Mouse (Mus musculus) MEL (cell line): ENCODE measurements around the gene Cdc42. TPM values are rescaled to one million over a fixed set of nuclear protein-coding genes. Genes with fewer than 3 reads are reported as not detected.

Experiments used
- DNase-seq: peaks from one replicate; pipeline ENCODE4 v3.0.0; 2011; ENCODE audit warnings: low read depth, low spot score
- H3K27ac ChIP-seq: 2 replicates; pipeline ENCODE4 v1.5.1; 2012; ENCODE audit warnings: low read depth, mild to moderate bottlenecking, control low read depth, low read length, moderate library complexity; ENCODE audit not compliant: control insufficient read depth
- H3K27me3 ChIP-seq, 2 experiments: fragments of 150-350 bp in 1 of 2; sonication (generic) in 1 of 2; 2 replicates each; pipeline ENCODE4 v1.6.1; 2012; ENCODE audit warnings: low read length in 2 of 2, mild to moderate bottlenecking in 2 of 2, improper control_type of control experiment in 1 of 2, moderate library complexity in 1 of 2; ENCODE audit not compliant: insufficient read depth in 2 of 2, control insufficient read depth in 1 of 2
- H3K36me3 ChIP-seq, 2 experiments: 2 replicates each; pipeline ENCODE4 v1.6.1; 2012 to 2014; ENCODE audit warnings: low read length in 2 of 2, improper control_type of control experiment in 1 of 2, inconsistent platforms in 1 of 2, mild to moderate bottlenecking in 1 of 2; ENCODE audit not compliant: insufficient read depth in 2 of 2, control insufficient read depth in 1 of 2
- H3K4me1 ChIP-seq, 2 experiments: fragments of 150-350 bp in 1 of 2; sonication (generic) in 1 of 2; 2 replicates each; pipeline ENCODE4 v1.6.1; 2012; ENCODE audit warnings: low read length in 2 of 2, improper control_type of control experiment in 1 of 2, mild to moderate bottlenecking in 1 of 2; ENCODE audit not compliant: insufficient read depth in 2 of 2, control insufficient read depth in 1 of 2
- H3K4me3 ChIP-seq, 2 experiments: fragments of 150-350 bp in 1 of 2; sonication (generic) in 1 of 2; 2 replicates each; pipeline ENCODE4 v1.5.1; 2012; ENCODE audit warnings: low read depth in 2 of 2, low read length in 2 of 2, mild to moderate bottlenecking in 2 of 2, moderate library complexity in 2 of 2, control low read depth in 1 of 2, improper control_type of control experiment in 1 of 2; ENCODE audit not compliant: control insufficient read depth in 1 of 2, insufficient read depth in 1 of 2
- H3K79me2 ChIP-seq: 2 replicates; pipeline ENCODE4 v1.6.1; 2012; ENCODE audit warnings: mild to moderate bottlenecking, low read length, moderate library complexity; ENCODE audit not compliant: control insufficient read depth, poor library complexity, insufficient read depth
- H3K9ac ChIP-seq: 2 replicates; pipeline ENCODE4 v1.6.1; 2012; ENCODE audit warnings: low read depth, mild to moderate bottlenecking, control low read depth, low read length, moderate library complexity; ENCODE audit not compliant: control insufficient read depth, poor library complexity, severe bottlenecking
- H3K9me3 ChIP-seq: fragments of 150-350 bp; sonication (generic); replicated peaks from 2 replicates; pipeline ENCODE4 v1.6.1; 2012; ENCODE audit warnings: mild to moderate bottlenecking, low read length, improper control_type of control experiment, moderate library complexity; ENCODE audit not compliant: insufficient read depth
- BHLHE40 ChIP-seq: IDR thresholded peaks from 2 replicates; pipeline ENCODE4 v1.6.1; 2012; ENCODE audit warnings: low read depth, mild to moderate bottlenecking, inconsistent platforms, low read length, improper control_type of control experiment, borderline replicate concordance
- CHD1 ChIP-seq: IDR thresholded peaks from 2 replicates; pipeline ENCODE4 v1.6.1; 2012; ENCODE audit warnings: low read depth, mild to moderate bottlenecking, inconsistent platforms, low read length, improper control_type of control experiment
- E2F4 ChIP-seq: IDR thresholded peaks from 2 replicates; pipeline ENCODE4 v1.6.1; 2011; ENCODE audit warnings: low read depth, low read length, improper control_type of control experiment, borderline replicate concordance
- ELF1 ChIP-seq: IDR thresholded peaks from 2 replicates; pipeline ENCODE4 v1.6.1; 2014; ENCODE audit warnings: low read depth, mild to moderate bottlenecking, inconsistent platforms, low read length, improper control_type of control experiment, moderate library complexity
- EP300 ChIP-seq, 2 experiments: IDR thresholded peaks; 2 replicates each; pipeline ENCODE4 v1.6.1; 2011; ENCODE audit warnings: improper control_type of control experiment in 2 of 2, low read length in 2 of 2, low read depth in 1 of 2, mild to moderate bottlenecking in 1 of 2
- ETS1 ChIP-seq: IDR thresholded peaks from 2 replicates; pipeline ENCODE4 v1.6.1; 2012; ENCODE audit warnings: low read depth, mild to moderate bottlenecking, inconsistent platforms, low read length, improper control_type of control experiment, moderate library complexity
- GATA1 ChIP-seq: IDR thresholded peaks from 2 replicates; pipeline ENCODE4 v1.6.1; 2011; ENCODE audit warnings: low read depth, low read length, improper control_type of control experiment
- HCFC1 ChIP-seq: IDR thresholded peaks from 2 replicates; pipeline ENCODE4 v1.6.1; 2012; ENCODE audit warnings: low read depth, mild to moderate bottlenecking, inconsistent platforms, low read length, improper control_type of control experiment, moderate library complexity
- JUND ChIP-seq: IDR thresholded peaks from 2 replicates; pipeline ENCODE4 v1.6.1; 2011; ENCODE audit warnings: low read depth, mild to moderate bottlenecking, improper control_type of control experiment, low read length
- MAX ChIP-seq: IDR thresholded peaks from 2 replicates; pipeline ENCODE4 v1.6.1; 2011; ENCODE audit warnings: low read length, improper control_type of control experiment
- MAZ ChIP-seq: IDR thresholded peaks from 2 replicates; pipeline ENCODE4 v1.6.1; 2012; ENCODE audit warnings: low read depth, mild to moderate bottlenecking, inconsistent platforms, low read length, improper control_type of control experiment
- MYB ChIP-seq: IDR thresholded peaks from 2 replicates; pipeline ENCODE4 v1.6.1; 2011; ENCODE audit warnings: mild to moderate bottlenecking, low read depth, low read length, improper control_type of control experiment
- MYC ChIP-seq: IDR thresholded peaks from 2 replicates; pipeline ENCODE4 v1.6.1; 2011; ENCODE audit warnings: low read depth, mild to moderate bottlenecking, low read length, improper control_type of control experiment, moderate library complexity
- NELFE ChIP-seq: IDR thresholded peaks from 2 replicates; pipeline ENCODE4 v1.6.1; 2011; ENCODE audit warnings: low read depth, low read length, improper control_type of control experiment
- NRF1 ChIP-seq: IDR thresholded peaks from 2 replicates; pipeline ENCODE4 v1.6.1; 2014; ENCODE audit warnings: low read depth, mild to moderate bottlenecking, inconsistent platforms, low read length, improper control_type of control experiment, moderate library complexity; ENCODE audit not compliant: poor library complexity, insufficient read depth, severe bottlenecking
- POLR2A ChIP-seq, 2 experiments: IDR thresholded peaks; 2 replicates each; pipeline ENCODE4 v1.6.1; 2011 to 2012; ENCODE audit warnings: low read length in 2 of 2, mild to moderate bottlenecking in 2 of 2, control low read depth in 1 of 2, improper control_type of control experiment in 1 of 2, low read depth in 1 of 2, moderate library complexity in 1 of 2; ENCODE audit not compliant: control insufficient read depth in 1 of 2, insufficient read depth in 1 of 2, poor library complexity in 1 of 2
- POLR2AphosphoS2 ChIP-seq: IDR thresholded peaks from 2 replicates; pipeline ENCODE4 v1.6.1; 2011; ENCODE audit warnings: low read length, improper control_type of control experiment
- POLR2AphosphoS5 ChIP-seq: IDR thresholded peaks from 2 replicates; pipeline ENCODE4 v1.6.1; 2012; ENCODE audit warnings: low read depth, borderline replicate concordance, mild to moderate bottlenecking, inconsistent platforms, low read length, moderate library complexity, mixed read lengths
- RCOR1 ChIP-seq: IDR thresholded peaks from 2 replicates; pipeline ENCODE4 v1.6.1; 2012; ENCODE audit warnings: low read depth, mild to moderate bottlenecking, inconsistent platforms, low read length, improper control_type of control experiment
- SMC3 ChIP-seq: IDR thresholded peaks from 2 replicates; pipeline ENCODE4 v1.6.1; 2011; ENCODE audit warnings: low read depth, low read length, improper control_type of control experiment
- TCF12 ChIP-seq: IDR thresholded peaks from 2 replicates; pipeline ENCODE4 v1.6.1; 2014; ENCODE audit warnings: low read depth, mild to moderate bottlenecking, inconsistent platforms, low read length, improper control_type of control experiment, moderate library complexity
- USF2 ChIP-seq, 2 experiments: IDR thresholded peaks; 2 replicates each; pipeline ENCODE4 v1.6.1; 2011 to 2012; ENCODE audit warnings: improper control_type of control experiment in 2 of 2, low read length in 2 of 2, borderline replicate concordance in 1 of 2, inconsistent platforms in 1 of 2, low read depth in 1 of 2, mild to moderate bottlenecking in 1 of 2; ENCODE audit not compliant: insufficient read depth in 1 of 2
- ZC3H11A ChIP-seq: IDR thresholded peaks from 2 replicates; pipeline ENCODE4 v1.6.1; 2012; ENCODE audit warnings: low read depth, mild to moderate bottlenecking, inconsistent platforms, low read length, improper control_type of control experiment
- ZKSCAN1 ChIP-seq: IDR thresholded peaks from 2 replicates; pipeline ENCODE4 v1.6.1; 2012; ENCODE audit warnings: low read depth, mild to moderate bottlenecking, inconsistent platforms, low read length, improper control_type of control experiment, moderate library complexity
- ZMIZ1 ChIP-seq: IDR thresholded peaks from 2 replicates; pipeline ENCODE4 v1.6.1; 2012; ENCODE audit warnings: low read depth, mild to moderate bottlenecking, inconsistent platforms, low read length, improper control_type of control experiment, moderate library complexity
- ZNF384 ChIP-seq: IDR thresholded peaks from 2 replicates; pipeline ENCODE4 v1.6.1; 2012; ENCODE audit warnings: low read depth, mild to moderate bottlenecking, inconsistent platforms, low read length, improper control_type of control experiment
- polyA plus RNA-seq, 2 experiments: library from polyadenylated mRNA; stranded (reverse) in 1 of 2; unstranded in 1 of 2; fragments of >175 nt in 1 of 2; fragments of >200 nt in 1 of 2; gene quantifications; 2 replicates each; pipeline versions ENCODE4 v1.2.1 to v1.2.4; 2012; ENCODE audit warnings: low replicate concordance in 2 of 2, low read depth in 1 of 2; ENCODE audit not compliant: insufficient read length in 2 of 2, insufficient read depth in 1 of 2, missing spikeins in 1 of 2
- total RNA-seq: library from RNA; depleted of rRNA; stranded (reverse); fragments of 300-350 nt; gene quantifications from 2 replicates; pipeline ENCODE4 v1.2.3, GENCODE M21; 2012

Cdc42 gene
- total and polyA plus RNA-seq, 3 experiments: 117 to 203 (median 174) TPM

GRCm38 (mm10) chr4:137294032-137294431, 63.5 kb downstream of the Cdc42 start:
- H3K79me2 ChIP-seq: no peaks in the 10 kb centered on the region
- TF ChIP-seq NELFE (no peak), POLR2A (IDR thresholded peaks at IDR 0.05; ENCODE audit: control insufficient read depth in 1 of 2, insufficient read depth in 1 of 2, low read depth in 1 of 2, low read length in 2 of 2, poor library complexity in 1 of 2) (no peak), MAX (no peak), ZKSCAN1 (no peak), EP300 (IDR thresholded peaks at IDR 0.05; ENCODE audit: low read depth in 1 of 2, low read length in 2 of 2) (no peak), MAZ (no peak), RCOR1 (no peak), CHD1 (no peak), MYB (no peak), POLR2AphosphoS2 (no peak), BHLHE40 (no peak), GATA1 (no peak), TCF12 (no peak), MYC (no peak), SMC3 (no peak), HCFC1 (no peak), POLR2AphosphoS5 (no peak)
- TF ChIP-seq, all 39 proteins: peak for 0
- Histone ChIP-seq H3K9ac (no peak overlapping the region), H3K9me3 (no peaks in the 10 kb centered on the region), H3K27ac (no peak overlapping the region), H3K4me3 (no peak overlapping the region), H3K36me3 (no peaks in the 10 kb centered on the region), H3K4me1 (no peaks in the 10 kb centered on the region), H3K27me3 (no peaks in the 10 kb centered on the region)
- no peak for DNase-seq

GRCm38 (mm10) chr4:137292625-137293024, 64.9 kb downstream of the Cdc42 start:
- TF ChIP-seq CHD1: no peak
- TF ChIP-seq POLR2AphosphoS5: no peak
- no peak for TF ChIP-seq USF2 (IDR thresholded peaks at IDR 0.05; ENCODE audit: borderline replicate concordance in 1 of 2, insufficient read depth in 1 of 2, low read depth in 1 of 2, low read length in 2 of 2)
- no peak for TF ChIP-seq RCOR1
- TF ChIP-seq GATA1: no peak
- no peak for TF ChIP-seq ELF1
- TF ChIP-seq NELFE: no peak
- TF ChIP-seq TCF12: no peak
- TF ChIP-seq ETS1: no peak
- no peak for TF ChIP-seq E2F4
- no peak for TF ChIP-seq NRF1
- TF ChIP-seq ZMIZ1: no peak
- TF ChIP-seq ZNF384: no peak
- TF ChIP-seq JUND: no peak
- no peak for TF ChIP-seq MYB
- TF ChIP-seq ZC3H11A: no peak
- Histone ChIP-seq H3K27me3 (no peaks in the 10 kb centered on the region), H3K9ac (no peak overlapping the region), H3K4me3 (no peak overlapping the region), H3K27ac (no peak overlapping the region), H3K9me3 (no peaks in the 10 kb centered on the region), H3K4me1 (no peaks in the 10 kb centered on the region), H3K79me2 (no peaks in the 10 kb centered on the region), H3K36me3 (no peaks in the 10 kb centered on the region)
- DNase-seq: no peak
